Mouse (Mus musculus): Measurements from ENCODE around the gene Smarcd3. TPM values are rescaled to one million over a fixed set of nuclear protein-coding genes. Genes with fewer than 3 reads are reported as not detected.

The Smarcd3 gene
- total RNA-seq (2017), result 1.3 to 8.1 TPM (median 3.0 TPM) in 3 replicates

DNA sequence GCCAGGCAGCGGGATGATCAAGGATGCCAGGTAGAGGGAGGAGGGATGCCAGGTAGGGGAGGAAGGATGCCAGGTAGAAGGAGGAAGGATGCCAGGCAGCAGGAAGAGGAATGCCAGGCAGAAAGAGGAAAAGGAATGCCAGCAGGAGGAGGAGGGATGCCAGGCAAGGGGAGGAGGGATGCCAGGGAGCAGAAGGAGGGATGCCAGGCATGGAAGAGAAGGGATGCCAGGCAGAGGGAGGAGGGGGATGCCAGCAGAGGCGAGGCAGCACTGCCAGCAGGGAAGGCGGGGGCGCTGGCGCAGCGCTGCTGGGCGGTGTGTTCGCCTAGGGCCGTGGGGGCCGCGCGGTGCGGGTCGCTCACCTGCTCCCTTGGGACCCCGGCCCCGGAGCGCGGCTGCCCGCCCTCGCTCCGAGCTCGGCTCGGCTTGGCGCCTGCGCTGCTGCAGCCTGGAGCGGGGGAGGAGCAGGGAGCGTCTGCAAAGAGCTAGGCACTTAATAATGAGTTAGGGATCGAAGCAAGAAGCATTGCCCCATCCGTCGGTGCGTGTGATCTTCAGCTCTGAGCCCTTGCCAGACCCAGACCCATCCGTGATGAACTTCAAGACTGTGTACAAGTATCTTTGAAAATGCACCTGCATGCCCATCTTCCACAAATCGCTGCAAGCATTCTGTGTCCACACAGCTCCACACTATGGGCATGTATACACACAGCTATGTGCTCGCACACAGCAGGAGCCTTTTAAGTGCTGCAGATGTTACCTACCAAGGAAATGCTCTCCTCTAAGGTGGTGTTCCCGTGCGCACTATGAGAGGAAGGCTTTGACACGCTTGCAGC, at the start of gene Smarcd3:
TSS of gene Smarcd3 (minus strand) at position 426 of the 836 bp plus-strand sequence.
- ATAC-seq (replicated peaks; ENCODE audit: insufficient number of reproducible peaks, low FRiP score, low TSS enrichment, poor library complexity, severe bottlenecking), result no peak

DNA sequence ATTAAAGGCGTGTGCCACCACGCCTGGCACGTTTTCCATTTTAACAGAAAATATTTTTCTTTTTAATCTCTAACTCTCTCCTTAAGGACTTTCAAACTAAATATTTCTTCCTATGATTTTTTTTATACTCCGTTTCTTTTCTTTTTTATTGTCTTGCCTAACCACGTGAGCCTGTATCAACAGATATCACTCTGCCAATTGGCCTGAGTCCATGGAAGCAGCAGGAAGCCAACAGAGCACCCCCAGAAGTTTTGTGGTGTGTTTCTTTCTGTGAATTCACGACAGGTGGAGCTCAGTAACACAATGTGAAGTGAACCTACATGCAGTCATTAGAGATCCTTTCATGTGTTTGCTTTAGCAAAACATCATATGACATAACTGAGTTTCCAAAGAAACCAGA, 37.2 kb upstream of the Smarcd3 start:
- ATAC-seq (replicated peaks; ENCODE audit: insufficient number of reproducible peaks, low FRiP score, low TSS enrichment, poor library complexity, severe bottlenecking), result no peak

DNA sequence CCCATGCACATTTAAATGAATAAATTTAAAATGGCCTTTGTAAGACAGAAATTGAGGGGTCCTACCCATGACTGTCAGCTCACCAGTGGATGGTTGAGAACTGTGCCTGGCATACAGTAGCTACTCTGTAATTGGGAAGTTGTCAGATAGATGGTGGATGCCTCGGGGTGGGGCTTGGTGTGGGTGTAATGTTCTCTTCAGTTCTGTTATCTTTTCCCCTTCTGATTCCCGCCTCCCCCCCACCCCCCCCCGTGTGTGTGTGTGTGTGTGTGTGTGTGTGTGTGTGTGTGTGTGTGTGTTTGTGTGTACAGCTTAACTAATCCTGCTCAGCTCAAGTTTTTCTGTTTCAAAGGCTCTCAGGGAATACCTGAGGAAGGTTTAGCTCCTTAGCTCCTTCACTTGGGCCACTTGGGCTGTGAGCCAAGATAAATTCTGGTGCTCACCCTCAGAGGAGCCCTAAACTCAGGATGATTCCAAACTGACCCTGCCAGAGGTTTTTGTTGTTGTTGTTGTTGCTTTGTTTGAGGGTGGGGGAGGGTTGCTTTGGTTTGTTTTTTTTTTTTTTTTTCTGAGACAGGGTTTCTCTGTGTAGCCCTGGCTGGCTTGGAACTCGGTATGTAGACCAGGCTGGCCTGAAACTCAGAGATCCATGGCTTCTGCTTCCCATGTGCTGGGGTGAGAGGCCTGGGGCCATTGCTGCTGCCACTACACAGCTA, 35.7 kb upstream of the Smarcd3 start:
- no peak for ATAC-seq (replicated peaks; ENCODE audit: insufficient number of reproducible peaks, low FRiP score, low TSS enrichment, poor library complexity, severe bottlenecking)

DNA sequence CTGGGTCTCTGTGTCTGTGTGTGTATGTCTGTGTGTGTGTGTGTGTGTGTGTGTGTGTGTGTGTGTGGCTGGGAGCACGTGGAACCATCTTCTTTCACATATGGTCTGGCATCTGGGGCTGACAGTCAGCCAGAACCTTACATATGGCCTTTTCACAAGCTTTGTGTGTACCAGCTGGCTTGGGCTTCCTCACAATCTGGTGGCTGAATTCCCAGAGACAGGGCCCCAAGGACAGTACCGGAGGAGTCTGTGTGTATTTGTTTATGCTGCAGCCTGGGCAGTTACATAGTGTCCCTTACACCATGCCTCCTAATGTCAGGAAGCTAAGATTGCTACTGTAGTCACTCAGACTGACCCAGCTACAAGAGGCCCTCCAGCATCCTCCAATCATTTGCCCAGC, 32.9 kb upstream of the Smarcd3 start:
- no peak for ATAC-seq (replicated peaks; ENCODE audit: insufficient number of reproducible peaks, low FRiP score, low TSS enrichment, poor library complexity, severe bottlenecking)

DNA sequence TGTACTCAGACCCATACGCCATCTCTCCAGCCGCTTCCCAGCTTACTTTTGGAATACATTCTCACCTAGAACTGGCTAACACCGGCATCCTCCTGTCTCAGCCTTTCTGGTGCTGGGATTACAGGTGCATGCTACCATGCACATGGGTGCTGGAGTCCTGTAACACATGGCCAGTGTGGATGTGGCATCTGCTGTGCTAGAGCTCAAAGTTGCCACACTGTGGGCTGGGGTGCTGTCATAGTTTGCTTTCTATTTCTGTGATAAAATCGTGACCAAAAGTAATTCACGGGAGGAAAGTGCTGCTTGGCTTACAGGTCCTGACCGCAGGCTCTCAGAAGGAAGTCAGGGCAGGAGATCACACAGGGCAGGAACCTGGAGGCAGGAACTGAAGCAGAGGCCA, 30.3 kb upstream of the Smarcd3 start:
- no peak for ATAC-seq (replicated peaks; ENCODE audit: insufficient number of reproducible peaks, low FRiP score, low TSS enrichment, poor library complexity, severe bottlenecking)

DNA sequence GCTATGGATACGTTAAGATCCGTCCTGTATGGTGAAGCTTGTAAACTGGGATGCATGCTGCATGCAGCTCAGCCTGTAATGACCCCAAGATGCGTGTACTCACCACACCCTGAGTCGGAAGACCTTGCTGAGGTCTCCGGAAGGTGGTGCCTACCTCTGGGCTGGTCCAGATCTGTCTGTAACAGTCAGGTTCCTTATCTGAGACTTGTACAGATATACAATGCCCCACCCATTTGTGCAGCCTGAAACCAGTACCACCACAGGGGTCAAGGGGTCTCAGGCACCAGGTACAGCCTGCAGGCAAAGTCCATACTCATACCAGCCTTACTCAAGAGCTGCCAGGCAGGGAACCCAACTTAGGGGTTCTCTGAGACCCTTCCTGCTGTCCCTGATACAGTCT, 28.6 kb upstream of the Smarcd3 start:
- ATAC-seq (replicated peaks; ENCODE audit: insufficient number of reproducible peaks, low FRiP score, low TSS enrichment, poor library complexity, severe bottlenecking), result no peak

DNA sequence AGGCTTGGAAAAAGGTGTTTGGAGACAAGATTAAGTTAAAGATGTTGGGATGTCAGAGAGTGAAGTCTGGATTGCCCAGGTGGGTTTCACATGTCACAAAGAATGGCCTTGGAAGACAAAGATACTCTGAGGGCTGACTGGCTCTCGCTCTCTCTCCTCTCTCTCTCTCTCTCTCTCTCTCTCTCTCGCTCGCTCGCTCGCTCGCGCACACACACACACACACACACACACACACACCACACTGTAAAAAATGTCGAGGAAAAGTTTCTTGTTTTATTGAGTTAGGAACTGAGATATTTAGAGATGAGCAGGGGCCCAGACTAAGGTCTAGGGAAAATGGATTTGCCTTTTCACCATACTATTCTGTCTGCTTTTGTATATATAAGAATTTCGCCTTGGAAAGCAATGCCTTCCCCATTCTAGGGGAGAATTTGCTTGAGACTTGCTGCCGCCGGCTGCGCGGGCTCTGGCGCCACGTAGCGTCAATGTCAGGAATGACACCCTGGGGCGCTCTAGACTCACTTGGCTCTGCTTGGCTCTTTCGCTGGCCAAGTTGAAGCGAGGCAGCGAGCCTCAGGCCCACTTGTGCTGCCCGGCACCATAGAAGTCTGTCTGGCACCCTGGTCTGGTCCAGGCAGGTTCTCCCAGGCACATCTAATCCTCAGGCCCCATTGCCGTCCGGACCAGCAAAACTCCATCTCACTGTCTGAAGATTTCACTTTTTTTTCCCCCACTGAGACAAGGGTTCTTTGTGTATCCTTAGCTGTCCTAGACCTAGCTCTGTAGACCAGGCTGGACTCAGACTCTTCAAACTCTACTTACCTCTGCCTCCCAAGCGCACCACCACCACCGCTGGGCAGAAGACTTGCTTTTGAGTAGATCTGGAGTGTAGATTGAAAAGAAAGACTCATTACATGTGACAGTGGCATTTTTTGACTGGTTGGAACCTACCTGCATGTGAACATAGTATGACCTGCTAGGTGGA, 27.8 kb upstream of the Smarcd3 start:
- peak; percentile 72 for ATAC-seq (replicated peaks; ENCODE audit: insufficient number of reproducible peaks, low FRiP score, low TSS enrichment, poor library complexity, severe bottlenecking)

DNA sequence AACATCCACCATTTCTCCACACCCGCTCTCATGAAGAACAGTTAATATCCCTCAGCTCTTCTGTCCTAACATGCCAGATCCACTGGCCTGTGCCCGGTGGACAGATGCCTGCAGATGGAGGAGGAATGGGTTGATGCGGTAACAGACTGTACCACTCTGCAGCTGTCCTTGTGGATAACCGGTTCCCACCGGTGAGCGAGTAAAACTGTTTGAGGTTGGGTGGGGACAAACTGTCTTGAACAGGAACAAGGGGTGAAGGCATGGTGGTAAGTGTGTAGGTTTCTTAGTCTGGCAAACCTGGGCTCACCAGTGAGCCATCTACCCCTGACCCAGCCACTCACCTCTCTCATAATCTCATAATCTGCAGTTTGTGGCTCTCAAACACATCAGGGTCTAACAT, 27.1 kb upstream of the Smarcd3 start:
- ATAC-seq (replicated peaks; ENCODE audit: insufficient number of reproducible peaks, low FRiP score, low TSS enrichment, poor library complexity, severe bottlenecking), result no peak

DNA sequence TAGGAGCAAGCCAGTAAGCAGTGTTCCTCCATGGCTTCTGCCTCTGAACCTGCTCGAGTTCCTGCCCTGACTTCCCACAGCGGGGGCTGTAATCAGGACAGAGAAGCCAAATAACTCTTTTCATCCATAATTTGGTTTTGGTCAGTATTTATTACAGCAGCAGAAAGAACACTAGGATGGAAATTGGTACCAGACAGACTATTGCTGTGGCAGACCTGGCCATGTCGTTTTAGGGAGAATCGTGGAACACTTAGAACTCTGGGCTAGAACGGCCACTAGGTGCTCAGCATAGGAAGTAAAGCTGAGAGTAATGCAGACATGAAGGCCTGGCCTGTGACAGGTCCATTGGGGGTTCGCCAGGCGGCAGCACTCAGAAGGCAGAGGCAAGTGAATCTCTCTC, 25.5 kb upstream of the Smarcd3 start:
- no peak for ATAC-seq (replicated peaks; ENCODE audit: insufficient number of reproducible peaks, low FRiP score, low TSS enrichment, poor library complexity, severe bottlenecking)

DNA sequence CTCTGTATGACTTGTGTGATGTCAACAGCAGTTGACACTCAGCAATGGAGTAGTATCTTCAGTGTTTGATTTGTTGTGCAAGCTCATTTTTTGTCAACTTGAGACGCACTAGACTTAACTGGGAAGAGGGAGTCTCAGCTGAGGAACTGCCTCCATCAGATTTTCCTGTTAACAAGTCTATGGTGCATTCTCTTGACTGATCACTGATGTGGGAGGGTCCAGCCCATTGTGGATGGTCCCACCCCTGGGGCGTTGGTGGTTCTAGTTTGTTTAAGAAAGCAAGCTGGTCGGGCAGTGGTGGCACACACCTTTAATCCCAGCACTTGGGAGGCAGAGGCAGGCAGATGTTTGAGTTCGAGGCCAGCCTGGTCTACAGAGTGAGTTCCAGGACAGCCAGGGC, 25.0 kb upstream of the Smarcd3 start:
- ATAC-seq (replicated peaks; ENCODE audit: insufficient number of reproducible peaks, low FRiP score, low TSS enrichment, poor library complexity, severe bottlenecking), result no peak

DNA sequence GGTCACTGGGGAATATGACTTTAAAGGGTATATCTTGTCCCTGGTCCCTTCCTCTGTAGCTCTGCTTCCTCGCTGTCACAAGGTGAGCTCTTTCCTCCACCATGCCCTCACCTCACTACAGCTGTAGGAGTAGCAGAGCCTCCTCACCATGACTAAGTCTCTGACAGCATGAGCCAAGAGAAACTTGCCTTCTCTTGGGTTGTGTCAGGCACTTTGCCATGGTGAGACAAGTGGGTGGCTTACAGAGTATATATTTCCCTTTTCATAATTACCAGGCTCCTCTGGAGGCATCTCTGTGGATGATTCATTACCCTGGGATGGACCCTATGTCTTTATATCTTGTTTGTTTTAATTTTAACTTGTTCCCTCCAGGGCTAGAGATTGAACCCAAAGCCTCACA, 21.2 kb upstream of the Smarcd3 start:
- ATAC-seq (replicated peaks; ENCODE audit: insufficient number of reproducible peaks, low FRiP score, low TSS enrichment, poor library complexity, severe bottlenecking), result no peak

DNA sequence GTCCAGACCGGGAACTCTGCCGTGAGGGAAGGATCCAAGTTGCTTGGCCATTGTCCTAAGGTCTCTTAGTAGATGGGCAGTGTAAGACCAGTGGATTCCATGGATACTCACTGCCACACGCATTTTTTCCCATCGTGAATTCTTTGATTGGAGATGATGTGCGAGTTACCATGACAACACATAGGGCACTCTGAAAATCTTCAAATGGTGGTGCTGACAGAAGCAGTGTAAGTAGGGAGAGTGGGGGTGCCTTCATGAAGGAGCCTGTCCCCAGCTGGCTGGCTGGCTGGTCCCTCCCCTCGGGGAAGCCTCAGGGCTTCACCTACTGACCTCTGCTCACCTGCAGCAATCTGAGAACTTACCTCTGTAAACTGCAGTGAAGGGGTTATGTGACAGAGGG, 14.9 kb upstream of the Smarcd3 start:
- no peak for ATAC-seq (replicated peaks; ENCODE audit: insufficient number of reproducible peaks, low FRiP score, low TSS enrichment, poor library complexity, severe bottlenecking)

DNA sequence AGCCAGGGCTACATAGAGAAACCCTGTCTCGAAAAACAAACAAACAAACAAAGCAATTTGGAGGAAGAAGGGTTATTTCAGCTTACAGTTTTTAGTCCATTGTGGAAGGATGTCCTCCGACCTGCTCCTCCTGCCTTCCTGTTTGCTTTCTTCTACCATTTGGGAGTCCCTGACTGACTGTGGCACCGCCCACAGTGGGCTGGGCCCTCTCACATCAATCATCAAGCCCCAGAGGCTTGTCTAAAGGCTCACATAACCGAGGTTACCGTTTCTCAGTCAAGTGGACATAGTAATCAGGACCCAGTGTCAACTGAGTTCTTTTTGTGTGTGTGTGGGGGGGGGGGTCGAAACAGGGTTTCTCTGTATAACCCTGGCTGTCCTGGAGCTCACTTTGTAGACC, 13.9 kb upstream of the Smarcd3 start:
- no peak for ATAC-seq (replicated peaks; ENCODE audit: insufficient number of reproducible peaks, low FRiP score, low TSS enrichment, poor library complexity, severe bottlenecking)

DNA sequence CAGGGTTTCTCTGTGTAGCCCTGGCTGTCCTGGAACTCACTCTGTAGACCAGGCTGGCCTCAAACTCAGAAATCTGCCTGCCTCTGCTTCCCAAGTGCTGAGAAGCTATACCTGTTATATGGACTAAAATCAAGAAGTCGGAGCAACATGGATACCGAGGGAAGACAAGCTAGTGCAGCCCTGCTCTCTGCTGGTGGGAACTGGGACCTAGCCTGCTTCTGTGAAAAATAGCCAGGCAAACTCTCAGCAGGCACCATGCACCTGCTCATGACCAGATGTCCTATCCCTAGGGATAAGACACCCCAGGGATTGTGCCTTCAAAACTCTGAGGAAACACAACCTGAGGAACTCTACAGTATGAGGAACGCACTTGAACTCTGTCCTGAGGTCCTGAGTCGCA, 12.8 kb upstream of the Smarcd3 start:
- ATAC-seq (replicated peaks; ENCODE audit: insufficient number of reproducible peaks, low FRiP score, low TSS enrichment, poor library complexity, severe bottlenecking), result no peak

DNA sequence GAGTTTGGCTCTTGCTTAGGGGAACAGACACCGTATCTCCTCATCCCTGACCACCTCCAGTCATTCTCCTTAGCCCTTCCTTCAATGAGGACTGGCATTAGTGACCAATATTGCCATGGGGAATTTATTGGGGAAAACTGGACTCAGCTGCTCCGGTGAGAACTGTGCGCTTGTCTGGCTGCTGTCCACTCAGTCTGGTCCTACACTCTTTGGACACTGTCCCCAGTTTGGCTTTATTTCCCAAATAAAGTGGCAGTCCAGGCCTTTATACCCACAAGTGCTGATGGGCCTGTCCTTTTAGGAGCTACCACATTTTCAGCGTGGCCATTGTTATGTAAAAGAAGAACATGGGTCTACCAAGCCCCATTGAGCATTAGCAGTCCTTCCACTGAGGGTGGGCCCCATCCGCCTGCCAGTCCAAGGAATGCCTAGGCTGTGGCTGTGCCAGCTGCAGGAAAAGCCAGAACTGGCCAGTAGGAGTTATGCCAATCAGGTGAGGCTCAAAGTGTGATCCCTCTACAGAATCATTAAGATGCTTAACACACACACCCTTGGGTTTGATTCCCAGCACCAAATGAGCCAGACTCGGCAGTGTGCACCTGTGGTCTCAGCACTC, 11.4 kb upstream of the Smarcd3 start:
- ATAC-seq (replicated peaks; ENCODE audit: insufficient number of reproducible peaks, low FRiP score, low TSS enrichment, poor library complexity, severe bottlenecking), result no peak

DNA sequence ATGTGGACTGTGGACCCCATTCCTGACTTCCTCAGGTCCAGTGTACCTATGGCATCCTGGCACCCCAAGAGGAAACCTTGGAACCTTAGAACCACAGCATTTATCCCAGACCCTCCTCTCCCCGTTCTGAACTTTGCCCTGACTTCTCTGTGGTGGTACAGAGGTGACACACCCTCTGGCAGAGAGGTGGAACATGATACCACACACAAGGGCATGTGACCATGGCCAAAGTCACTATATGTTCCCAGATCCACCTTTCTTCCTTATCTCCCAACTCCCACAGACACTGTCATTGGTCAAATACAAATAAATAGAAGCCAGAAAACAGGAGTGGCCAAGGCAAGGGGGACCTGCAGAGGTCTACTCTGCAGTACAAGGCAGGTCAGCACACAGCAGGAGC, 10.9 kb upstream of the Smarcd3 start:
- ATAC-seq (replicated peaks; ENCODE audit: insufficient number of reproducible peaks, low FRiP score, low TSS enrichment, poor library complexity, severe bottlenecking), result no peak

DNA sequence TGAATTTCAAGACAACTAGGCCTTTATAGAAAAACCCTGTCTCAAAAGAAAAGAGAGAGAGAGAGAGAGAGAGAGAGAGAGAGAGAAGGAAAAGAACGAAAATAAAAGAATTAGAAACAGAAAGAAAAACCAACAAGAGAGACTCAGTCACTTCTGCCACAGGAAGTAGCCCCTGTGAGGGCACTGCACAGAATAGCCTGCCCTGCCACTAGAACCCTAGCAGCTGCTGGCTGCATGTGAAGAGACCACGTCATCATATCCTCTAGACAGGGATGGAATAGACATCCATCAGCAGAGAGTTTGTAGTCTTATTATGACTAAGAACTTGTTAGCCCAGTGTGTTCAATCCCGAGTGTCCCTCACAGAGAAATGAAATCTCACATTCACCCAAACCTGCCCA, 5.5 kb upstream of the Smarcd3 start:
- ATAC-seq (replicated peaks; ENCODE audit: insufficient number of reproducible peaks, low FRiP score, low TSS enrichment, poor library complexity, severe bottlenecking), result no peak

DNA sequence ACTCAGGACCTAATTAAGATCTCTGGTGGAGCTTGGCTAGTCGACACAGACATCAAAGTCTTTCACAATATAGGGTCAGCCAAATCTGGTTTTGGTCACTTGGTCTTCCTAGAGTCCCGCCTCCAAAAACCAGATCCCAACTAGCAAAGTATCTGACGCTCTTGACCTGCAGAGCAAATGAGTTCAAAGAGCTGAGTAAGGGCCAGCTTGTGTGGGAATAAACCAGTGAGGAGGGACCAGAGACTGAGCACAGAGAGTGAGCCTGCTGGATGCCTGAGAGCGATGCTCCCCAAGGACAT, 560 bp upstream of the Smarcd3 start:
- no peak for ATAC-seq (replicated peaks; ENCODE audit: insufficient number of reproducible peaks, low FRiP score, low TSS enrichment, poor library complexity, severe bottlenecking)

All from monocyte, adult 5-6 weeks (primary cell).